Mouse (Mus musculus): Measurements from ENCODE around the gene Grk4. TPM values are rescaled to one million over a fixed set of nuclear protein-coding genes. Genes with fewer than 3 reads are reported as not detected.

The Grk4 gene
- polyA plus RNA-seq, 1 experiment from 2014 or later: 2.3 TPM

DNA sequence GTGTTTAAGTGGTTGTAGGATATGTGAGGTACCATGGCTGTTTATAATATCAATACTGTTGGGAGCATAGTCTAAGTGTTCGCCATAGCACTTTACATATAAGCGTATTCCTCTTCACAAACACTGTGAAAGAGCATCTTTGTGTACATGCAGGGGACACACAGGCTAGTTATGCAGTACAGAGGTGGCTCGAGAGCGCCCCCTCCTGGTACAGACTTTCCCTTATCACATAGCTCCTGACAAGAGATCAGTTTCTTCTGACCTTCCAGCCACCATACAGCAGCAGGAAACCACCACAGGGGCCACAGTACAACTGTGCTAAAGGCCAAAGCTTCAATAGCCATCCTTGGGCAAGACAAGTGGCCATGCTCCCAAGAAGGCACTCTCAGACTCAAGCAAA is 12.6 kb upstream of the Grk4 start:
- Histone ChIP-seq H3K9ac (replicated peaks; ENCODE audit: low read length) (no peak overlapping the region), H3K4me1 (ENCODE audit: insufficient read depth, low read length) (no peaks in the 10 kb centered on the region), H3K9me3 (ENCODE audit: low read length) (no peaks in the 10 kb centered on the region), H3K27me3 (ENCODE audit: insufficient read depth, low read length) (no peaks in the 10 kb centered on the region), H3K27ac (ENCODE audit: low read length) (no peak overlapping the region), H3K4me3 (ENCODE audit: low read length) (no peak overlapping the region), H3K36me3 (ENCODE audit: insufficient read depth, low read length) (peaks cover 73% of the 10 kb centered on the region), H3K4me2 (replicated peaks; ENCODE audit: low read depth, low read length) (no peak overlapping the region)
- no peak for ATAC-seq (ENCODE audit: low FRiP score, low TSS enrichment)
- 54% methylated on average over 4 of the region's 4 CpGs for WGBS

DNA sequence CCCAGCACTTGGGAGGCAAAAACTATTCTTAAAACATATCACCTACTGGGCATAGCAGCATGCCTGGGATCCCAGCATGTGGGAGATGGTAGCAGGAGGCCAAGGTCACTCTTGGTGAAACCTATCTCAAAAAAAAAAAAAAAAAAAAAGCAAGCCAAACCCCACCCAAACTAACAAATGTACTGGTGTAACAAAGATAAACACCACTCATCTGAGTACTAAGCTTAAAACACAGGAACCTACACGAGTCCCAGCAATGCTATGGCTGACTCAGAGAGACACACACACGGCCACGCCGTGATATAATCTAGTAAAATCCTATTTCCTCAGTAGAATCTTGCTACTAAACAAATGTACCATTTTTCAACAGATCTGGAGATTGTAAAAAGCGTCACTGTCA is 7.2 kb upstream of the Grk4 start:
- Histone ChIP-seq H3K27me3 (ENCODE audit: insufficient read depth, low read length) (no peaks in the 10 kb centered on the region), H3K27ac (ENCODE audit: low read length) (no peak overlapping the region), H3K4me2 (replicated peaks; ENCODE audit: low read depth, low read length) (no peak overlapping the region), H3K9me3 (ENCODE audit: low read length) (no peaks in the 10 kb centered on the region), H3K36me3 (ENCODE audit: insufficient read depth, low read length) (peaks cover 81% of the 10 kb centered on the region), H3K9ac (replicated peaks; ENCODE audit: low read length) (no peak overlapping the region), H3K4me1 (ENCODE audit: insufficient read depth, low read length) (no peaks in the 10 kb centered on the region), H3K4me3 (ENCODE audit: low read length) (no peak overlapping the region)
- 93% methylated on average over 5 of the region's 5 CpGs for WGBS
- no peak for ATAC-seq (ENCODE audit: low FRiP score, low TSS enrichment)

DNA sequence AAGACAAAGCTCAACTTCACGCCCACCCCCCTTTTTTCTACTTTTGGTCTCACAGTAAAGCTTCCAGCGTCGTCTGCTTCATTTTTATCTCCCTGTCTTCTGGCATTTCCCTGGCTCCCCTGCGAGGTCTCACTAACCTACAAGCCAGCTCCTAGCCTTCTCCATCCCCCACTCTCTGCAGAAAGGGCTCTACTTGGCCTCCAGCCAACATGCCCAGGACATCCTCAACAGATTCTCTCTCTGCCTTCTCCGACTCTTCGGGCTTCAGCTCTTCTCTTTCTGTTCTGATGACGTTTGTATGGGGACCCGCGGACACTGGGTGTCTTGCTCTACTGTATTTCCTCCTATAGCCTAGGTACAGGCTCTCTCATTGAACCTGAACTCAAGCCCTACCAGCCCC is 5.3 kb upstream of the Grk4 start:
- 89% methylated on average over 9 of the region's 9 CpGs for WGBS
- no peak overlapping the region for H3K4me3 ChIP-seq (ENCODE audit: low read length)
- H3K27ac ChIP-seq (ENCODE audit: low read length): no peak overlapping the region
- H3K27me3 ChIP-seq (ENCODE audit: insufficient read depth, low read length): no peaks in the 10 kb centered on the region
- H3K36me3 ChIP-seq (ENCODE audit: insufficient read depth, low read length): peaks cover 65% of the 10 kb centered on the region
- H3K4me1 ChIP-seq (ENCODE audit: insufficient read depth, low read length): peaks cover 7% of the 10 kb centered on the region
- no peak for ATAC-seq (ENCODE audit: low FRiP score, low TSS enrichment)
- H3K4me2 ChIP-seq (replicated peaks; ENCODE audit: low read depth, low read length): no peak overlapping the region
- no peak overlapping the region for H3K9ac ChIP-seq (replicated peaks; ENCODE audit: low read length)
- no peaks in the 10 kb centered on the region for H3K9me3 ChIP-seq (ENCODE audit: low read length)

- Histone ChIP-seq H3K27ac (ENCODE audit: low read length) (no peak overlapping the region), H3K4me2 (replicated peaks; ENCODE audit: low read depth, low read length) (no peak overlapping the region), H3K4me1 (ENCODE audit: insufficient read depth, low read length) (peaks cover 9% of the 10 kb centered on the region), H3K9ac (replicated peaks; ENCODE audit: low read length) (no peak overlapping the region), H3K4me3 (ENCODE audit: low read length) (no peak overlapping the region), H3K27me3 (ENCODE audit: insufficient read depth, low read length) (no peaks in the 10 kb centered on the region), H3K36me3 (ENCODE audit: insufficient read depth, low read length) (peaks cover 42% of the 10 kb centered on the region), H3K9me3 (ENCODE audit: low read length) (no peaks in the 10 kb centered on the region)
- no peak for ATAC-seq (ENCODE audit: low FRiP score, low TSS enrichment)
- 94% methylated on average over 8 of the region's 8 CpGs for WGBS
These were observed 2.6 kb upstream of the Grk4 start for GRCm38 (mm10) chr5:34657556-34657955.

DNA sequence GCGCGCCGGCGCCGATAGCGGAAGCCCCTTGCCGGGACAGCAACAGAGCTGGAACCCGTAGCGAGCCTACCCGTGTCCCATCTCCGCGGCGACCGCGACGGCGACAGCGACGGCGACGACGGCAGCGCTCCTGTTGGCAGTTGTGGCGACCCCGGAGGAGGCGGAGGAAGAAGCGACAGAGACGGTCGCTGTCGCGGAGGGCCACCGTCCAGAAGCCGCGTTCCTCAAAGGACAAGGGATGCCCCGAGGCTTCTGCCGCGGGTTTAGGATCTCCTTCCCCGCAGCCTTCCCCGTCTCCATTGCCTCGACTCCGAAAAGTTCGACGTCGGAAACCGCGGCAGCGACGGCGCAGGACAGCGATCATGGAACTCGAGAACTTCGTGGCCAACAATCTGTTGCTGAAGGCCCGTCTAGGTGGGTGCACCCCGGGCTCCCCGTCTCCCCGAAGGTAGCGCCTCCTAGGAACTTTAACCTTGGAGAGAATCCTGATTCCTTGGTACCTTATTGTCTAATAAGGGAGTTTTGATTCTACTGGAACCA is 482 bp downstream of the Grk4 start:
- Histone ChIP-seq H3K4me3 (ENCODE audit: low read length) (peak overlapping the region; percentile 65), H3K9me3 (ENCODE audit: low read length) (no peaks in the 10 kb centered on the region), H3K27me3 (ENCODE audit: insufficient read depth, low read length) (no peaks in the 10 kb centered on the region), H3K9ac (replicated peaks; ENCODE audit: low read length) (peak overlapping the region; percentile 72), H3K27ac (ENCODE audit: low read length) (peak overlapping the region; percentile 87), H3K36me3 (ENCODE audit: insufficient read depth, low read length) (peaks cover 12% of the 10 kb centered on the region), H3K4me1 (ENCODE audit: insufficient read depth, low read length) (peaks cover 9% of the 10 kb centered on the region), H3K4me2 (replicated peaks; ENCODE audit: low read depth, low read length) (peak overlapping the region; percentile 74)
- ATAC-seq (ENCODE audit: low FRiP score, low TSS enrichment): no peak
- WGBS: under 1% methylated on average over 57 of the region's 57 CpGs

DNA sequence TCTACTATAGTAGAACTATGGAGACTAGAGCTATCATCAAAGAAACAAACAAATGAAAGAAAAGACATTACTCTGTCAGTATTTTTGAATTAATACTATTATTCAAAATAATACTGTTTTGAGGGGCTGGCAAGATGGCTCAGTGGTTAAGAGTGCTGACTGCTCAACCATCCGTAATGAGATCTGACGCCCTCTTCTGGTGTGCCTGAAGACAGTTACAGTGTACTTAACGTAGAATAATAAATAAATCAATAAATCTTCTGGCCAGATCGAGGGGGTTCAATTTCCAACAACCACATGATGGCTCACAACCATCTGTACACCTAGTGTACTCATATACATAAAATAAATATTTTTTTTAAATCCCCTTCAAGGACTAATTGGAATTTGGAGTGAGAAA is 1.7 kb downstream of the Grk4 start:
- H3K27ac ChIP-seq (ENCODE audit: low read length): no peak overlapping the region
- ATAC-seq (ENCODE audit: low FRiP score, low TSS enrichment): no peak
- H3K9me3 ChIP-seq (ENCODE audit: low read length): no peaks in the 10 kb centered on the region
- H3K4me1 ChIP-seq (ENCODE audit: insufficient read depth, low read length): peaks cover 9% of the 10 kb centered on the region
- H3K4me3 ChIP-seq (ENCODE audit: low read length): no peak overlapping the region; the same call in 1 of the 2 replicates
- H3K27me3 ChIP-seq (ENCODE audit: insufficient read depth, low read length): no peaks in the 10 kb centered on the region
- H3K36me3 ChIP-seq (ENCODE audit: insufficient read depth, low read length): peaks cover 5% of the 10 kb centered on the region
- 74% methylated on average over 4 of the region's 4 CpGs for WGBS
- H3K9ac ChIP-seq (replicated peaks; ENCODE audit: low read length): no peak overlapping the region
- H3K4me2 ChIP-seq (replicated peaks; ENCODE audit: low read depth, low read length): no peak overlapping the region

GRCm38 (mm10) chr5:34663231-34663630 is 3.1 kb downstream of the Grk4 start:
- no peak overlapping the region for H3K27ac ChIP-seq (ENCODE audit: low read length)
- H3K4me3 ChIP-seq (ENCODE audit: low read length): no peak overlapping the region
- H3K36me3 ChIP-seq (ENCODE audit: insufficient read depth, low read length): no peaks in the 10 kb centered on the region
- ATAC-seq (ENCODE audit: low FRiP score, low TSS enrichment): no peak
- 96% methylated on average over 2 of the region's 2 CpGs for WGBS
- H3K4me2 ChIP-seq (replicated peaks; ENCODE audit: low read depth, low read length): no peak overlapping the region
- H3K27me3 ChIP-seq (ENCODE audit: insufficient read depth, low read length): no peaks in the 10 kb centered on the region
- peaks cover 9% of the 10 kb centered on the region for H3K4me1 ChIP-seq (ENCODE audit: insufficient read depth, low read length)
- H3K9me3 ChIP-seq (ENCODE audit: low read length): no peaks in the 10 kb centered on the region
- no peak overlapping the region for H3K9ac ChIP-seq (replicated peaks; ENCODE audit: low read length)

DNA sequence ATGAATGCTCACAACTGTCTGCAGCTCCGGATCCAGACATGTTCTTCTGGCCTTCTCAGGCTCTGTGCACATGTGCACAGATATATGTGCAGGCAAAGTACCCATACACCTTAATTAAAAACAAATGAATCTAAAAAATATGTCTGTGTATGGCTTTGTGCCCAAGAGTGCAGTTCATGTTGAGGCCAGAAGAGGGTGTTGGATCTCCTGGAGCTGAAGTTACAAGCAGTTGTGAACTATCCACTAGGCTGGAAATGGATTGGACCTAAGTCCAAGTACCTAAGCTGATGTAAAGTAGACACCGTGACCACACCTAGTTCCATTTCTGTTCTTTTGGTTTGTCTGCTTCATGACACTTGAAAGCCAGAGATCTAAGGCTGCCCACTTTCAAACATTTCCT is 9.3 kb downstream of the Grk4 start:
- Histone ChIP-seq H3K27me3 (ENCODE audit: insufficient read depth, low read length) (no peaks in the 10 kb centered on the region), H3K4me3 (ENCODE audit: low read length) (no peak overlapping the region), H3K4me2 (replicated peaks; ENCODE audit: low read depth, low read length) (no peak overlapping the region), H3K36me3 (ENCODE audit: insufficient read depth, low read length) (0 out of 2 replicates have a peak, but pooled peaks cover 3% of the 10 kb centered on the region), H3K9ac (replicated peaks; ENCODE audit: low read length) (no peak overlapping the region), H3K9me3 (ENCODE audit: low read length) (no peaks in the 10 kb centered on the region), H3K4me1 (ENCODE audit: insufficient read depth, low read length) (no peaks in the 10 kb centered on the region), H3K27ac (ENCODE audit: low read length) (no peak overlapping the region)
- ATAC-seq (ENCODE audit: low FRiP score, low TSS enrichment): no peak
- WGBS: 82% methylated on average over 2 of the region's 2 CpGs

- 90% methylated on average over 4 of the region's 4 CpGs for WGBS
- no peak for ATAC-seq (ENCODE audit: low FRiP score, low TSS enrichment)
- no peak overlapping the region for H3K4me3 ChIP-seq (ENCODE audit: low read length)
These were observed 10.1 kb downstream of the Grk4 start for GRCm38 (mm10) chr5:34670280-34670679.

GRCm38 (mm10) chr5:34689868-34690267 is 29.7 kb downstream of the Grk4 start:
- H3K27me3 ChIP-seq (ENCODE audit: insufficient read depth, low read length): no peaks in the 10 kb centered on the region
- no peaks in the 10 kb centered on the region for H3K4me1 ChIP-seq (ENCODE audit: insufficient read depth, low read length)
- WGBS: 97% methylated on average over 1 of the region's 1 CpGs
- H3K4me3 ChIP-seq (ENCODE audit: low read length): no peak overlapping the region
- H3K4me2 ChIP-seq (replicated peaks; ENCODE audit: low read depth, low read length): no peak overlapping the region
- H3K9ac ChIP-seq (replicated peaks; ENCODE audit: low read length): no peak overlapping the region
- no peak for ATAC-seq (ENCODE audit: low FRiP score, low TSS enrichment)
- no peaks in the 10 kb centered on the region for H3K36me3 ChIP-seq (ENCODE audit: insufficient read depth, low read length)
- no peak overlapping the region for H3K27ac ChIP-seq (ENCODE audit: low read length)
- H3K9me3 ChIP-seq (ENCODE audit: low read length): no peaks in the 10 kb centered on the region

More at GRCm38 (mm10) chr5:34670280-34670679, 10.1 kb downstream of the Grk4 start:
- Histone ChIP-seq H3K4me2 (replicated peaks; ENCODE audit: low read depth, low read length) (no peak overlapping the region), H3K9ac (replicated peaks; ENCODE audit: low read length) (no peak overlapping the region), H3K9me3 (ENCODE audit: low read length) (no peaks in the 10 kb centered on the region), H3K27me3 (ENCODE audit: insufficient read depth, low read length) (no peaks in the 10 kb centered on the region), H3K36me3 (ENCODE audit: insufficient read depth, low read length) (0 out of 2 replicates have a peak, but pooled peaks cover 3% of the 10 kb centered on the region), H3K4me1 (ENCODE audit: insufficient read depth, low read length) (no peaks in the 10 kb centered on the region), H3K27ac (ENCODE audit: low read length) (no peak overlapping the region)

All from kidney, embryonic 16.5 days (tissue).